Mouse (Mus musculus) embryonic facial prominence, embryonic 12.5 days (tissue): Measurements from ENCODE around the gene Gm12830. TPM values are rescaled to one million over a fixed set of nuclear protein-coding genes. Genes with fewer than 3 reads are reported as not detected.

Source experiments
- ATAC-seq: fragments of 200-750 bp; cut with Nextera tagmentation; 2 replicates; pipeline ENCODE4 v1.8.0; 2017; ENCODE audit not compliant: insufficient number of reproducible peaks, insufficient read depth, low FRiP score, low TSS enrichment
- H3K27ac ChIP-seq: fragments of 300-500 bp; sonication (generic); 2 replicates; pipeline ENCODE4 v1.5.1; 2016; ENCODE audit warnings: mild to moderate bottlenecking
- H3K27me3 ChIP-seq: fragments of 300-500 bp; sonication (generic); 2 replicates; pipeline ENCODE4 v1.6.1; 2016; ENCODE audit warnings: mild to moderate bottlenecking, moderate library complexity
- H3K36me3 ChIP-seq: fragments of 300-500 bp; sonication (generic); 2 replicates; pipeline ENCODE4 v1.6.1; 2016; ENCODE audit warnings: mild to moderate bottlenecking
- H3K4me1 ChIP-seq: fragments of 300-500 bp; sonication (generic); 2 replicates; pipeline ENCODE4 v1.6.1; 2016
- H3K4me2 ChIP-seq: fragments of 300-500 bp; sonication (generic); replicated peaks from 2 replicates; pipeline ENCODE4 v1.6.1; 2016; ENCODE audit warnings: mild to moderate bottlenecking, moderate library complexity
- H3K4me3 ChIP-seq: fragments of 300-500 bp; sonication (generic); 2 replicates; pipeline ENCODE4 v1.5.1; 2016; ENCODE audit warnings: mild to moderate bottlenecking
- H3K9ac ChIP-seq: fragments of 300-500 bp; sonication (generic); 2 replicates; pipeline ENCODE4 v1.6.1; 2016; ENCODE audit warnings: mild to moderate bottlenecking, moderate library complexity
- H3K9me3 ChIP-seq: fragments of 300-500 bp; sonication (generic); 2 replicates; pipeline ENCODE4 v1.6.1; 2016; ENCODE audit warnings: mild to moderate bottlenecking, moderate library complexity
- WGBS: fragments of 180-500 bp; shearing (Covaris S2); methylation state at CpG from one replicate; pipeline ENCODE4 v1.1.7; 2016; 5-methylcytosine and 5-hydroxymethylcytosine counted together
- polyA plus RNA-seq: library from polyadenylated mRNA; unstranded; fragments of >200 nt; fragmentation: Nextera tagmentation; extraction: Ambion mirVana; gene quantifications from 2 replicates; pipeline ENCODE4 v1.2.1, GENCODE M21; 2016

Gene Gm12830
- polyA plus RNA-seq, 1 experiment from 2014 or later = not detected

- WGBS = 51% methylated on average over 5 of the region's 5 CpGs
- Histone ChIP-seq H3K9ac (no peak overlapping the region), H3K4me1 (peaks cover 15% of the 10 kb centered on the region; the same call in 1 of the 2 replicates), H3K4me3 (no peak overlapping the region), H3K27me3 (peaks cover 25% of the 10 kb centered on the region), H3K9me3 (no peaks in the 10 kb centered on the region), H3K27ac (no peak overlapping the region), H3K36me3 (no peaks in the 10 kb centered on the region), H3K4me2 (no peak overlapping the region)
- ATAC-seq = no peak
Measured at GRCm38 (mm10) chr4:114797254-114797914, 24.1 kb upstream of the Gm12830 start.

- peak; percentile 48; the same call in 1 of the 2 replicates for ATAC-seq
- peaks cover 25% of the 10 kb centered on the region for H3K27me3 ChIP-seq
Measured at GRCm38 (mm10) chr4:114798041-114798624, 23.4 kb upstream of the Gm12830 start.

GRCm38 (mm10) chr4:114804096-114804495 is 17.4 kb upstream of the Gm12830 start:
- 61% methylated on average over 5 of the region's 5 CpGs for WGBS
- no peak overlapping the region for H3K4me3 ChIP-seq
- H3K4me1 ChIP-seq = no peaks in the 10 kb centered on the region
- no peak for ATAC-seq
- H3K4me2 ChIP-seq = no peak overlapping the region
- H3K9ac ChIP-seq = no peak overlapping the region
- no peak overlapping the region for H3K27ac ChIP-seq
- peaks cover under 1% of the 10 kb centered on the region; the same call in 1 of the 2 replicates for H3K27me3 ChIP-seq
- H3K36me3 ChIP-seq = no peaks in the 10 kb centered on the region
- H3K9me3 ChIP-seq = no peaks in the 10 kb centered on the region

More at GRCm38 (mm10) chr4:114798041-114798624, 23.4 kb upstream of the Gm12830 start:
- no peaks in the 10 kb centered on the region for H3K9me3 ChIP-seq
- no peak overlapping the region for H3K9ac ChIP-seq
- WGBS = 66% methylated on average over 7 of the region's 7 CpGs
- H3K4me1 ChIP-seq = peaks cover 15% of the 10 kb centered on the region; the same call in 1 of the 2 replicates
- H3K36me3 ChIP-seq = no peaks in the 10 kb centered on the region
- no peak overlapping the region for H3K27ac ChIP-seq
- no peak overlapping the region for H3K4me3 ChIP-seq
- no peak overlapping the region for H3K4me2 ChIP-seq

GRCm38 (mm10) chr4:114818963-114819702 is 2.4 kb upstream of the Gm12830 start:
- Histone ChIP-seq H3K27ac (peak overlapping the region; percentile 54; the same call in 1 of the 2 replicates), H3K9ac (no peak overlapping the region), H3K4me3 (no peak overlapping the region), H3K27me3 (peaks cover 38% of the 10 kb centered on the region), H3K4me2 (no peak overlapping the region), H3K4me1 (peaks cover 39% of the 10 kb centered on the region), H3K9me3 (no peaks in the 10 kb centered on the region), H3K36me3 (no peaks in the 10 kb centered on the region)
- WGBS = 4% methylated on average over 9 of the region's 9 CpGs
- ATAC-seq = no peak

GRCm38 (mm10) chr4:114834770-114835581 is 13.5 kb downstream of the Gm12830 start:
- 77% methylated on average over 10 of the region's 10 CpGs for WGBS
- no peaks in the 10 kb centered on the region for H3K4me1 ChIP-seq
- no peak overlapping the region for H3K27ac ChIP-seq
- no peak overlapping the region for H3K9ac ChIP-seq
- peaks cover 9% of the 10 kb centered on the region for H3K27me3 ChIP-seq
- no peaks in the 10 kb centered on the region for H3K9me3 ChIP-seq
- ATAC-seq = no peak
- H3K4me3 ChIP-seq = no peak overlapping the region
- H3K36me3 ChIP-seq = no peaks in the 10 kb centered on the region
- no peak overlapping the region for H3K4me2 ChIP-seq

- ATAC-seq = no peak
- H3K4me3 ChIP-seq = no peak overlapping the region
- H3K9me3 ChIP-seq = no peaks in the 10 kb centered on the region; the same call in 1 of the 2 replicates
- H3K9ac ChIP-seq = no peak overlapping the region
- no peak overlapping the region for H3K27ac ChIP-seq
- H3K27me3 ChIP-seq = peaks cover 49% of the 10 kb centered on the region
- 24% methylated on average over 9 of the region's 9 CpGs for WGBS
- no peaks in the 10 kb centered on the region for H3K36me3 ChIP-seq
- H3K4me1 ChIP-seq = peaks cover 17% of the 10 kb centered on the region; the same call in 1 of the 2 replicates
- H3K4me2 ChIP-seq = no peak overlapping the region
Measured at GRCm38 (mm10) chr4:114841336-114841920, 19.9 kb downstream of the Gm12830 start.

- 9% methylated on average over 7 of the region's 11 CpGs for WGBS
Measured at GRCm38 (mm10) chr4:114842376-114842960, 20.9 kb downstream of the Gm12830 start.

GRCm38 (mm10) chr4:114843097-114843721 is 21.7 kb downstream of the Gm12830 start:
- peak overlapping the region; percentile 41 for H3K4me3 ChIP-seq
- H3K27me3 ChIP-seq = peaks cover 49% of the 10 kb centered on the region
- no peaks in the 10 kb centered on the region for H3K36me3 ChIP-seq
- peaks cover 21% of the 10 kb centered on the region; the same call in 1 of the 2 replicates for H3K4me1 ChIP-seq
- peak overlapping the region; percentile 77 for H3K4me2 ChIP-seq
- WGBS = under 1% methylated on average over 51 of the region's 51 CpGs
- no peaks in the 10 kb centered on the region; the same call in 1 of the 2 replicates for H3K9me3 ChIP-seq
- ATAC-seq = peak; percentile 59; the same call in 1 of the 2 replicates
- peak overlapping the region; percentile 50 for H3K9ac ChIP-seq
- H3K27ac ChIP-seq = no peak overlapping the region; the same call in 1 of the 2 replicates

More at GRCm38 (mm10) chr4:114842376-114842960, 20.9 kb downstream of the Gm12830 start:
- Histone ChIP-seq H3K4me3 (peak overlapping the region; percentile 13; the same call in 1 of the 2 replicates), H3K9ac (no peak overlapping the region), H3K27ac (no peak overlapping the region), H3K27me3 (peaks cover 54% of the 10 kb centered on the region), H3K9me3 (no peaks in the 10 kb centered on the region; the same call in 1 of the 2 replicates), H3K4me2 (peak overlapping the region; percentile 38), H3K4me1 (peaks cover 21% of the 10 kb centered on the region; the same call in 1 of the 2 replicates), H3K36me3 (no peaks in the 10 kb centered on the region)
- ATAC-seq = no peak

GRCm38 (mm10) chr4:114844600-114844999 is 23.1 kb downstream of the Gm12830 start:
- H3K27ac ChIP-seq = no peak overlapping the region
- ATAC-seq = no peak
- peaks cover 53% of the 10 kb centered on the region for H3K27me3 ChIP-seq

GRCm38 (mm10) chr4:114845622-114846021 is 24.1 kb downstream of the Gm12830 start:
- no peak for ATAC-seq
- Histone ChIP-seq H3K27ac (no peak overlapping the region), H3K9ac (no peak overlapping the region), H3K9me3 (no peaks in the 10 kb centered on the region; the same call in 1 of the 2 replicates), H3K27me3 (peaks cover 53% of the 10 kb centered on the region), H3K4me3 (no peak overlapping the region), H3K4me1 (peaks cover 21% of the 10 kb centered on the region; the same call in 1 of the 2 replicates), H3K4me2 (no peak overlapping the region), H3K36me3 (no peaks in the 10 kb centered on the region)
- WGBS = 56% methylated on average over 4 of the region's 4 CpGs

More at GRCm38 (mm10) chr4:114844600-114844999, 23.1 kb downstream of the Gm12830 start:
- Histone ChIP-seq H3K4me1 (peaks cover 21% of the 10 kb centered on the region; the same call in 1 of the 2 replicates), H3K9ac (no peak overlapping the region), H3K4me3 (no peak overlapping the region), H3K4me2 (no peak overlapping the region), H3K9me3 (no peaks in the 10 kb centered on the region; the same call in 1 of the 2 replicates), H3K36me3 (no peaks in the 10 kb centered on the region)
- WGBS = 34% methylated on average over 1 of the region's 1 CpGs
